Mouse (Mus musculus): ENCODE data around the gene Arpc2. TPM values are rescaled to one million over a fixed set of nuclear protein-coding genes. Genes with fewer than 3 reads are reported as not detected.

Gene Arpc2
- 436 and 457 TPM in 2 replicates for polyA plus RNA-seq (2014; fragmentation: Nextera tagmentation; extraction: Ambion mirVana)

DNA sequence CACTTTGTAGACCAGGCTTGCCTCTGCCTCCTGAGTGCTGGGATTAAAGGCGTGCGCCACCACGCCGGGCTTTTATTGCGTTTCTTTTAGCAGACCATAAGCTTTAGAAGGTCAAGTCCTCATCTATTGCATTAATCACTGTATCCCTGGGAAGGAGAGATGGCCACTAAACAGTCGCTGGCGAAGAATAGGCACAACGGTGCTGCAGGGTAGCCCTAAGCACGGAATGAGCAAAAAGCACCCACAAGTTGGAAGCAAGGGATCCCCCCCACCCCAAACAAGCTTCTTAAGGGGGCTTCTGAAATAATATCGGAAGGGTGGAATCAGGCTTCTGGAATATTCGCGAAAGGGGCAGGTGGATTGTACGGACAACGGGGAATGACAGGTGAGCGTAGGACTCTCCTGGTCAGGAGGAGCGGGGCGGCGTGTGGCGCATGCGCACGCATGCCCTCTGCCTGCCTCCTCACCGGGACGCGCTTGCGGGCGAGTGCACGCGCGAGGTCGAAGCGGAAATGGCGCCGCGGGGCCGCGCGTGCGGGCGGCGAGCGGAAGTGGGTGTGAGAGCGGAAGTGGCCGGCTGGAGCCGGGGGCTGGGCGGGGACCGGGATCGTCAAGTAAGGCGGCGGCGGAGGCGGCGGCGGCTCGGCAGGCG is at the start of gene Arpc2:
Gene Arpc2, plus strand, starts transcription at position 147 of the 652 bp plus-strand sequence.
- WGBS, result 1% methylated on average over 47 of the region's 55 CpGs

DNA sequence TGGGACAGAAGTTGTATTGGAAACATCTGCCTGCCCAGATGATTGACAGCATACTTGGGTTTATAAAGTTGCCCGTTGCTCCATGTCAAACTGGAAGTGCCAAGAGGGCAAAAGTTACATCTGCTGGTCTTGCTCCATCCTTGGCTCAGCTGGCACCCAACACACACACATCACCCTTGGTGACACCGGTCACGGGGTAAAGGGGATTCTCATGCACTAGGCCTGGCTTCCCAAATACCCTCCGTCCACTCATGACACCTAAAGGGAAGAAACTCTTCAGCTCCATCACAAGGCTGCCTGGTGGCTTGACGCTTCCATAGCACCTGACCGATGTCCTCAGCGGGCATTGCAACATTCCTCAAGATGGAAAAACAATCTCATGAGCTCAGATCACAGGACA is 45.4 kb upstream of the Arpc2 start:
- Histone ChIP-seq H3K9me3 (ENCODE audit: control insufficient read depth, low read length) (no peaks in the 10 kb centered on the region), H3K36me3 (ENCODE audit: control insufficient read depth, insufficient read depth, low read length) (no peaks in the 10 kb centered on the region), H3K27me3 (replicated peaks; ENCODE audit: control insufficient read depth, insufficient read depth, low read length) (no peaks in the 10 kb centered on the region), H3K9ac (ENCODE audit: low read length) (no peak overlapping the region), H3K4me3 (ENCODE audit: low read depth, low read length) (no peak overlapping the region), H3K4me2 (ENCODE audit: low read length) (no peak overlapping the region), H3K4me1 (replicated peaks; ENCODE audit: control insufficient read depth, insufficient read depth, low read length) (no peaks in the 10 kb centered on the region; the same call in 1 of the 2 replicates), H3K27ac (ENCODE audit: low read depth) (no peak overlapping the region)
- WGBS, result 93% methylated on average over 7 of the region's 7 CpGs
- DNase-seq (ENCODE audit: low spot score), result no peak
- ATAC-seq (replicated peaks; ENCODE audit: low FRiP score, low TSS enrichment, low read depth), result no peak

More for the DNA sequence above, at the start of gene Arpc2:
- ATAC-seq (replicated peaks; ENCODE audit: low FRiP score, low TSS enrichment, low read depth) (peak; percentile 92), DNase-seq (ENCODE audit: low spot score) (peak; percentile 97)
- H3K4me2 ChIP-seq (ENCODE audit: low read length), result peak within 1 kb of the TSS; percentile 74
- H3K27ac ChIP-seq (ENCODE audit: low read depth), result peak within 1 kb of the TSS; percentile 91
- no peaks in the 10 kb centered on the region for H3K36me3 ChIP-seq (ENCODE audit: control insufficient read depth, insufficient read depth, low read length)
- no peaks in the 10 kb centered on the region for H3K9me3 ChIP-seq (ENCODE audit: control insufficient read depth, low read length)
- peaks cover 36% of the 10 kb centered on the region for H3K4me1 ChIP-seq (replicated peaks; ENCODE audit: control insufficient read depth, insufficient read depth, low read length)
- H3K27me3 ChIP-seq (replicated peaks; ENCODE audit: control insufficient read depth, insufficient read depth, low read length), result no peaks in the 10 kb centered on the region
- peak within 1 kb of the TSS; percentile 99 for H3K4me3 ChIP-seq (ENCODE audit: low read depth, low read length)
- H3K9ac ChIP-seq (ENCODE audit: low read length), result peak within 1 kb of the TSS; percentile 95

DNA sequence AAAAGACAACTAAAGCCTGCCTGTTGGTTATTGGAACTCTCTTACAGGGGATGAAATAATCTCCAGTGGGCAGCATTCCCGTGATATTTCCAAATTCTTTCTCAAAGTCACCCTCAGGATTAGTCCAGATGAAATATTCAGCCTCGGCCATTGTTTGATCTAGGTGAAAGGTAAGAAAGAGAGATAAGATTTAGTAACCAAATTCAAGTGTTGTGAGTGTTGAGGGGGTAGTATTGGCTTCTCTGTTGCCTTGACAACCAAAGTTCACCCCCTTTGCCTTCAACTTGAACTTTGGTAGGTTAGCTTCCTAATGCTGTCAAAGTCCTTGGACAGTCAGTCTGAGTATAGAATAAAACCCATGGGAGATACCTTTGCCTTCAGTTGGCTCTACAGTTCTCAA is 43.2 kb upstream of the Arpc2 start:
- H3K9me3 ChIP-seq (ENCODE audit: control insufficient read depth, low read length), result no peaks in the 10 kb centered on the region
- WGBS, result 77% methylated on average over 2 of the region's 2 CpGs

DNA sequence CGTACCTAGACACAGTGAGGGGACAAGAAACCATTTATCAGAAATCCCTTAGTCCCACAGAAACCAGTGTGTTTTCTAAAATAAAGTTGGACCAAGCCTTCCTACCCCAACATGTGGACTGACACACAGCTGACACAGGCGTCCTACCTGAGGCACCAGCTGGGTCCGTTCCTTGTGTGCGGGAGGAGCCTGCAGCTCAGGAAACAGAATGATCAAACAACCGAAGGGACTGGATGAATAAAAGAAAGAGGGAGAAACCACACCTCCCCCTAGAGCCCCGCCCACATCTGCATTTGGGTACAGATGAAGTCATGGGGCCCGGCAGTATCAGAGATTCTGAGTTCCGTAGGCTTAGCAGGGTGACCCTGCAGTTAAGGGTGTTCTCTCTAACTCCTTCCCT is 41.4 kb upstream of the Arpc2 start, which contains the start of gene Cxcr1:
Gene Cxcr1, minus strand, starts transcription at position 187 of the 400 bp plus-strand sequence.
- no peak for ATAC-seq (replicated peaks; ENCODE audit: low FRiP score, low TSS enrichment, low read depth)
- 75% methylated on average over 8 of the region's 8 CpGs for WGBS
- Histone ChIP-seq H3K27ac (ENCODE audit: low read depth) (no peak within 1 kb of the TSS), H3K4me3 (ENCODE audit: low read depth, low read length) (no peak within 1 kb of the TSS), H3K4me2 (ENCODE audit: low read length) (no peak within 1 kb of the TSS), H3K36me3 (ENCODE audit: control insufficient read depth, insufficient read depth, low read length) (no peaks in the 10 kb centered on the region), H3K27me3 (replicated peaks; ENCODE audit: control insufficient read depth, insufficient read depth, low read length) (no peaks in the 10 kb centered on the region), H3K9me3 (ENCODE audit: control insufficient read depth, low read length) (no peaks in the 10 kb centered on the region), H3K9ac (ENCODE audit: low read length) (no peak within 1 kb of the TSS), H3K4me1 (replicated peaks; ENCODE audit: control insufficient read depth, insufficient read depth, low read length) (0 out of 2 replicates have a peak, but pooled peaks cover 3% of the 10 kb centered on the region)
- DNase-seq (ENCODE audit: low spot score), result no peak

More for the DNA sequence above, 43.2 kb upstream of the Arpc2 start:
- no peak overlapping the region for H3K4me2 ChIP-seq (ENCODE audit: low read length)
- H3K36me3 ChIP-seq (ENCODE audit: control insufficient read depth, insufficient read depth, low read length), result no peaks in the 10 kb centered on the region
- no peak overlapping the region for H3K27ac ChIP-seq (ENCODE audit: low read depth)
- no peaks in the 10 kb centered on the region for H3K27me3 ChIP-seq (replicated peaks; ENCODE audit: control insufficient read depth, insufficient read depth, low read length)
- H3K4me1 ChIP-seq (replicated peaks; ENCODE audit: control insufficient read depth, insufficient read depth, low read length), result no peaks in the 10 kb centered on the region
- no peak overlapping the region for H3K9ac ChIP-seq (ENCODE audit: low read length)
- ATAC-seq (replicated peaks; ENCODE audit: low FRiP score, low TSS enrichment, low read depth) (no peak), DNase-seq (ENCODE audit: low spot score) (no peak)
- H3K4me3 ChIP-seq (ENCODE audit: low read depth, low read length), result no peak overlapping the region

DNA sequence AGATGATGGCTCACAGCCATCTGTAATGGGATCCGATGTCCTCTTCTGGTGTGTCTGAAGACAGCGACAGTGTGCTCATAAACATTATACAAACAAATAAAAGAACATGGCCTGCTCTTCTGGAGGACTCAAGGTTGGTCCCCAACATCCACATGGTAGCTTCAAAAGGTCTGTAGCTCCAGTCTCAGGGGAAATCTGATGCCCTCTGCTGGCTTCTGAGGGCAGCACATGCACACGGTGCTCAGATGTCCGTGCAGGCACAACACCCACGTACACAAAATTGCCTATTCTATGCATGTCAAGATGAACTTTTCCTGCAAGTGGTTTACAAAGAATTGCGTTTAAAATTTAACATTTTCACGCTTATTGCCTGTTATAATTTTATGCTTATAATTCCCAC is 39.9 kb upstream of the Arpc2 start:
- H3K4me2 ChIP-seq (ENCODE audit: low read length), result no peak overlapping the region
- DNase-seq (ENCODE audit: low spot score), result no peak
- no peaks in the 10 kb centered on the region for H3K27me3 ChIP-seq (replicated peaks; ENCODE audit: control insufficient read depth, insufficient read depth, low read length)
- no peak overlapping the region for H3K27ac ChIP-seq (ENCODE audit: low read depth)
- no peaks in the 10 kb centered on the region for H3K9me3 ChIP-seq (ENCODE audit: control insufficient read depth, low read length)
- H3K4me1 ChIP-seq (replicated peaks; ENCODE audit: control insufficient read depth, insufficient read depth, low read length), result peaks cover 7% of the 10 kb centered on the region; the same call in 1 of the 2 replicates
- H3K9ac ChIP-seq (ENCODE audit: low read length), result no peak overlapping the region
- H3K36me3 ChIP-seq (ENCODE audit: control insufficient read depth, insufficient read depth, low read length), result no peaks in the 10 kb centered on the region
- H3K4me3 ChIP-seq (ENCODE audit: low read depth, low read length), result no peak overlapping the region
- ATAC-seq (replicated peaks; ENCODE audit: low FRiP score, low TSS enrichment, low read depth), result no peak
- 52% methylated on average over 7 of the region's 7 CpGs for WGBS

DNA sequence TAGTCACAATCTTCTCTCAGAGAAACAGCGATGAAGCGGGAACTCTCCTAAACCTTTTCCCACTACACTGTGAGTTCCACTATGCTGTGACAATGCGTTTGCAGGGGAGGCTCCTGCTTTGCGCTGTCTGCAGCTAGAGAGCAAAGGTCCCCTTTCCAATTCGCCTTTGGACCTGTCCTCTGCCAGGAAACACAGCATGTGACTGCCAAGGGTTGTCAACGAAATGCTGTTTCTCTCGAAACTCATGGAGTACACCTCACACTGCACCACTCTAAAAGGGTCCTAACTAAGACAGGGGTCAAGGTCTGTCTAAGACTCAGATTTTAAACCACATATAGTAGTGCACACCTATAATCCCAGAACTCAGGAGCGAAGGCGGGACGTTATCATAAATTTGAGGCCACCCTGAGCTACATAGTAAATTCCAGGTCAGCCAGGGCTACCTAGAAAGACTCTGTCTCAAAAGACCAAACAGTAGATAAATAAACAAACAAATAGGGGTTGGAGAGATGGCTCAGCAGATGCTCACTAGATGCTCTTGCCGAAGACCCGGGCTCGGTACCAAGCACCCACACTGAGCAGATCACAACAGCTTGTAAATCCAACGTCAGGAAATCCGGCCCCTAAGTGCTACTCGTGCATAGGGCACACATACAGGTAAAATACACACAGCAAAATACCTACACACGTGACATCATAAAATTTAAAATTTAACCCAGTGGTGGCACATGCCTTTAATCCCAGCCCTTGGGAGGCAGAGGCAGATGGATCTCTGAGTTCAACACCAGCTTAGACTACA is 39.1 kb upstream of the Arpc2 start:
- DNase-seq (ENCODE audit: low spot score) (no peak), ATAC-seq (replicated peaks; ENCODE audit: low FRiP score, low TSS enrichment, low read depth) (no peak)
- Histone ChIP-seq H3K4me2 (ENCODE audit: low read length) (no peak overlapping the region), H3K9me3 (ENCODE audit: control insufficient read depth, low read length) (no peaks in the 10 kb centered on the region), H3K36me3 (ENCODE audit: control insufficient read depth, insufficient read depth, low read length) (no peaks in the 10 kb centered on the region), H3K27me3 (replicated peaks; ENCODE audit: control insufficient read depth, insufficient read depth, low read length) (no peaks in the 10 kb centered on the region), H3K27ac (ENCODE audit: low read depth) (no peak overlapping the region), H3K4me3 (ENCODE audit: low read depth, low read length) (no peak overlapping the region), H3K4me1 (replicated peaks; ENCODE audit: control insufficient read depth, insufficient read depth, low read length) (peaks cover 10% of the 10 kb centered on the region; the same call in 1 of the 2 replicates), H3K9ac (ENCODE audit: low read length) (no peak overlapping the region)
- WGBS, result 73% methylated on average over 17 of the region's 17 CpGs

DNA sequence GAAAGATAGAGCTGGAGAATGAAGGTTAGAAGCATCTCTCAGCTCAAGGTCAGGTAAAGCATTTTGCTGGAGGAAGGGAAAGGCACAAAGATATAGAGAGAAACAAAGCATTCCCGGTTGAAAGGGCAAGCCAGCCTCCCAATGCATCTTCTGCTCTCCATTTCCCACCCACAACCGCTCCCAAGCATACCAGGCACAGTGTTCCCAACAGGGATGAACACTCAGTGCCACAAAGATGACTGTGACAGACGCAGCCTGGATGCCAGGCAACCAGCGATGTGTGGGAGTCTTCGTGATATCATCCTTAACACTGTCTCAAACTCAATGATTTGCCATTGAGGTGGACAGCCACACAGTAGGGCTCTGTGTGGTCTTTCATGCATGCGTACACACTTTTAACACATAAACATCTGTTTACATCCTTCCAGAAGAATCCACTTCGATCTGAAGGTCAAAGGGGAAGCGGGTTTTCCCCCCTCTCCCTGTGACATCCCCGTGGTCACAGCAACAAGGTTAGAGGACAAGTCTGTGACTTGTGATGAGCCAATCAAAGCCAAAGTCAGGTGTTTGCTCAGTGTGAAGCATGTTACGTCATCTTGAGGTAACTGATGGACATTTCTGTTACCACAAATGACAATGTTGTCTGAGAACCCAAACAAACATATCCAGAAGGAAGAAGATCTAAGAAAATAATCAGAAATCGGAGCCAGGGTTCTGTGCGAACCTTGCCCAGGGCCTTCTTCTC is 38.0 kb upstream of the Arpc2 start:
- Histone ChIP-seq H3K4me3 (ENCODE audit: low read depth, low read length) (no peak overlapping the region), H3K27me3 (replicated peaks; ENCODE audit: control insufficient read depth, insufficient read depth, low read length) (no peaks in the 10 kb centered on the region), H3K27ac (ENCODE audit: low read depth) (no peak overlapping the region), H3K36me3 (ENCODE audit: control insufficient read depth, insufficient read depth, low read length) (no peaks in the 10 kb centered on the region), H3K9me3 (ENCODE audit: control insufficient read depth, low read length) (no peaks in the 10 kb centered on the region), H3K4me1 (replicated peaks; ENCODE audit: control insufficient read depth, insufficient read depth, low read length) (peaks cover 10% of the 10 kb centered on the region; the same call in 1 of the 2 replicates), H3K9ac (ENCODE audit: low read length) (no peak overlapping the region), H3K4me2 (ENCODE audit: low read length) (no peak overlapping the region)
- WGBS, result 81% methylated on average over 12 of the region's 12 CpGs
- ATAC-seq (replicated peaks; ENCODE audit: low FRiP score, low TSS enrichment, low read depth), result no peak
- no peak for DNase-seq (ENCODE audit: low spot score)

DNA sequence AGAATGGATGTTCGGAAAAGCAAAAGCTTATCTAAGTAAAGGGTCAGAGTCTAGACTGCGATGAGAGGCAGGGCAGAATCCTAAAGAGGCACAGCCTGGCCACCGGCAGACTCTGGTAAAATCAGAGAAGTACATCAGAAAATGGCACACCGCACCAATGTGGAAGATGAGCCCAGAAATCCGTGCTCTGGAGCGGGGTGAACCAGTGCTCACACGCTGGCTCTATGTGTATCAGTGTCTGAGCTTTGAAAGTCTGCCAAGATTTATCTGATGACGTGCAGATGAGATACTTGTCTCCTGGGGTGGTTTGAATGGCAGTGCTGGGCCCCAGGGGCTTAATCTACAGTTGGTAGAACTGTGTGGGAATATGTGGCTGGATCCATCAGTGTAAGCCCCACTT is 36.8 kb upstream of the Arpc2 start:
- Histone ChIP-seq H3K9me3 (ENCODE audit: control insufficient read depth, low read length) (no peaks in the 10 kb centered on the region), H3K4me3 (ENCODE audit: low read depth, low read length) (no peak overlapping the region), H3K27me3 (replicated peaks; ENCODE audit: control insufficient read depth, insufficient read depth, low read length) (no peaks in the 10 kb centered on the region), H3K4me2 (ENCODE audit: low read length) (no peak overlapping the region), H3K36me3 (ENCODE audit: control insufficient read depth, insufficient read depth, low read length) (no peaks in the 10 kb centered on the region), H3K9ac (ENCODE audit: low read length) (no peak overlapping the region), H3K27ac (ENCODE audit: low read depth) (no peak overlapping the region), H3K4me1 (replicated peaks; ENCODE audit: control insufficient read depth, insufficient read depth, low read length) (peaks cover 10% of the 10 kb centered on the region; the same call in 1 of the 2 replicates)
- WGBS, result 69% methylated on average over 8 of the region's 8 CpGs
- ATAC-seq (replicated peaks; ENCODE audit: low FRiP score, low TSS enrichment, low read depth) (no peak), DNase-seq (ENCODE audit: low spot score) (no peak)

All from intestine, embryonic 14.5 days (tissue).